Mouse (Mus musculus) megakaryocyte, adult 5-6 weeks (primary cell): ENCODE measurements at regions not wholly inside any gene's neighbourhood (a gene's known extent, or its start where the extent isn't known, plus 50 kb on each side); places are given as distances from the start of the nearest gene placed in this dataset.
"Not testable (repeated sequence)": the region's sequence is repeated elsewhere in the genome, so short reads cannot be mapped to it uniquely, and the experiment has no call there.

Experiments used
- ATAC-seq: 2 replicates; pipeline ENCODE4 v1.8.0; 2016; ENCODE audit warnings: mild to moderate bottlenecking, inconsistent platforms; ENCODE audit not compliant: poor library complexity, severe bottlenecking

DNA sequence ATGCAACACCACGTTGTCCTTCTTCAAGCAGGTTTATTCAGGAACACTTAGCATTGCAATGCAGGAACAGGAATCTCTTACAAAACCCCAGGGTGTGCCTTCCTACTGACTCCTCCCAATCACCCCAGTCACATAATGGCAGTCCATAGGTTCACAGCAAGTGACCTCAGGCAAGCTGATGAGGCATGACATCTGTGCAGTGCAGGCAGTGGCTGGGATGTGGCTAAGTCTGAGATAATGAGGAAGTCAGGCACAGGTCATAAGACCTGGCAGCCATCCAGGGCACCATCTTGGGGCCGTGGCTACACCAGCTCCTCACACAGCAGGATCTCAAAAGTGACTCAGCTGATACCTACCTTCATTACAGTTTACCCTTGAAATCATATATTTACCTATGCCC, 599.1 kb upstream of the Negr1 start:
- not testable (repeated sequence) for ATAC-seq

GRCm38 (mm10) chr3:155979636-155980035, 582.0 kb upstream of the Negr1 start:
- ATAC-seq, result no peak

- no peak for ATAC-seq
Observed at GRCm38 (mm10) chr3:155994044-155994443, 567.5 kb upstream of the Negr1 start.

GRCm38 (mm10) chr3:156017676-156018230, 543.8 kb upstream of the Negr1 start:
- no peak for ATAC-seq

DNA sequence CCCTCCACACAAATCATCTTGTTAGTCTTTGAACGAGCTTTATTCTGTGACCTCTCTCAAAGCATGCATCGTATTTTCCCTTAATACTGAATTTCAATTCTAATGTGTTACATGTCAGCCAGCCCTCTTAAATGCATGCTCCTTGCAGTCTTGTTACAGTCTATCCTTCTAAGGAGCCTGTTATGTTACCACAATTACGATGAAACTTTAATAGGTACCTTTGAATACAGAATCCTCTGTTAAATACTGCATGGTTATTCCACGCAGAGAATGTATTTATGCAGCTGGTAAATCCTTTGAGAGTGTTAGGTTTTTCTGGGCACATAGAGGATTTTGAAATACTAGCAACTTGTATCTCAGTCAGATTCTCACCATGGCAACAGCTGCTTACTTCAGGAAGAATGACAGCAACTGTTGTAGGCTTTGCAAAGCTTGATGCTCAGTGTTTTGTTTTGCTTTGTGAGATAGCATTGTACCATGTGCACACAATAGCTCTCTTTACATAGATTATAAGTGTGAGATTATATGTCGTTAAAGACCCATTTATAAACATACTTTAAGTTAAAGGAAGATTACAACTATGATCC, 532.9 kb upstream of the Negr1 start:
- no peak for ATAC-seq

GRCm38 (mm10) chr3:156070257-156070656, 491.3 kb upstream of the Negr1 start:
- no peak for ATAC-seq

DNA sequence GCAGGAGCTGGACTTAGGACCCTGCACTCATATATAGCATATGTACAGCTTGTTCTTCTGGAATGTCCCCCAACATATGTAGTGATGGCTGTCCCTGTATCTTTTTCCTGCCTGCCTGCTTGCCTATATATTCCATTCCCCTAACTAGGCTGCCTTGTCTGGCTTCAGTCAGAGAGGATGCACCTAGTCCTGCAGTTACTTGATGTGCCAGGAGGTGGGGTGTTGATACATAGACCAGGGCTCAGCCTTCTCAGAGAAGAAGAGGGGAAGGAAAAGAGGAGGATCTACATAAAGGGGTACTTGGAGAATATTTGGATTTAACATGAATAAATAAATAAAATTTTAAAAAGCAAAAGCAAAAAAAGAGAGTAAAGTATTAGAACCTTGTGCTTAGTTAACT, 479.3 kb upstream of the Negr1 start:
- ATAC-seq, result no peak

DNA sequence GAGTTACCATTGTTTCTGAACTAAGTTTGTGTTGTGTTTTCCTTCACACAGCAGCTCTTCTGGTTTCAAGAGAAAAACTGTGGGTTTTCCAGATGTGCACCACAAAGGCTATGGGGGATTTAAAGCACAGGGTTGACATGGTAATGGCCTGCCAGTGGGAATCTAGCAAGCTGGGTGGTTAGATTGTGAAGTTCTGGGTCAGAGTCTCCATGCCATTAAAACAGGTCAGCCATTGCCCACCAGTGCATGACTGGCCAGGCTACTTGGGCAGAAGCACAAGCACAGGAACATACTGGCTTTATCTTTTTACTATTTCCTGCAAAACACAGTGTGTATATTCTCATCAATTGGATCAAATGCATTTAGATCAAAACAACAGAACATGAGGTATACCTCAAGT, 467.9 kb upstream of the Negr1 start:
- ATAC-seq, result no peak

DNA sequence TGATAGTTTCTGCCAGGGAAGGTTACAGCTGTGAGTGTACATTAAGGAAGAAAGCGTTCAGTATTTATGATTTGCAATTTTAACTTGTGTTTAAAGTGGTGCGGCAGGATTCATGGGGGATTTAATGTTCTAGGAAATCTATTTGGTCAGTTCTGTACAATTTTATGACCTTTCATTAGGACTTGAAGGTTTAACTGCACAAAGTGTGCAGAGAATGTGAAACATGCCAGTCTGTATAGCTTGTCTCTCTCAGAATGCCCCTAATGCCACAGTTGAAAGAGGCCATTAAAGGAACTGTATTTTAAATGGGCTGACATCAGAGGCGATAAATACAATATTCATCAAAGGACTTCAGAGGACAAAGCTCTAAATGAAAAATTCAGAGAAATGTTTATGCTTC, 466.6 kb upstream of the Negr1 start:
- ATAC-seq, result no peak

DNA sequence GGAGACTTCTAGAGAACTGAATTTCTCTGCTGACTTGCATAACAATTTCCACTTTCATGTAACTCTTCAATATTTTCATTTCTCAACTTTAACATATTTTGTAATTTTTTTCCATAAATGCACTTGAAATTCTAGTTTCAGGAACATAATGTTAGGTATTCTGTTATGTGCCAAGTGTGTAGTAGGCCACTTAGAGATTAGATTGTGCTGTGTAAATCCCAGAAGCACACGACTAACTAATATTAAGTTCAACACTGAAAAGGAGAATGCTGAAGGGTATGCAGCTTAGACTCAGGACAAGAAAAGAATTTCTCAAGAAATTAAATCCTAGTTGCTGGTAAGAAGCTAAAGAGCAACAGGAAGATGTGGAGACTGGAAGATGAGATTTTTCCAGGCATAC, 455.8 kb upstream of the Negr1 start:
- no peak for ATAC-seq

- no peak for ATAC-seq
Observed at GRCm38 (mm10) chr3:156120341-156120740, 441.3 kb upstream of the Negr1 start.

DNA sequence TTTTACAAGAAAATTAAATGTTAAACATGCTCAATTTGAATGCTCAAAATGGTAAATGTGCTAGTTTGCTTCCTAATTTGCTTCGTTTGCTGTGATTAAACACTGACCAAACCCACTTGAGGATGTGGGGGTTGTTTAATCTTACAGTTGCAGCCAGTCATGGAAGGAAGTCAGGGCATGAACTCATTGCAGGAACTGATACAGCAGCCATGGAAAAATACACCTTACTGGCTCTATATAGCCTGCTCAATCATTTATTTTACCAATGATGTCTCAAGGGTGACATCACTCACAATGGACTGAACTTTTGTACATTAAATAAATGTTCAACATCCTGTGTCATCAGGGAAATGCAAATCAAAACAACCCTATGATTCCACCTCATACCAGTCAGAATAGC, 430.0 kb upstream of the Negr1 start:
- ATAC-seq, result no peak

GRCm38 (mm10) chr3:156141355-156141754, 420.2 kb upstream of the Negr1 start:
- no peak for ATAC-seq

GRCm38 (mm10) chr3:156149322-156149721, 412.3 kb upstream of the Negr1 start:
- ATAC-seq, result no peak

DNA sequence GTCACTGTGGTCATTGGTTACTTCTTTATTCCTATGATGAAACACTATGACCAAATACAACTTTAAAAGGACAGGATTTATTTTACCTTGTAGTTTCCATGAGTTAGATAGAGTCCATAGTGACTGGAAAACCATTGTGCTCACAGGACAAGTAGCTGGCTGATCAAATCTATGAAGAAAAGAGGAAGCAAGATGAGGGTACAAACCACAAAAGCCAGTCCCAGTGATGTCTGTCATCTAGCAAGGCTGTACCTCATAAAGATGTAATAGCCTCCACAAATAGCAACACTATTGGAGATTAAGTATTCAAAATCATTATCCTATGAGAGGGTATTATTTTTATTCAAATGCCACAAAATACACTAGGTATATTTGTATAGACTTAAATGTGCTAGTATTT, 391.5 kb upstream of the Negr1 start:
- no peak for ATAC-seq

DNA sequence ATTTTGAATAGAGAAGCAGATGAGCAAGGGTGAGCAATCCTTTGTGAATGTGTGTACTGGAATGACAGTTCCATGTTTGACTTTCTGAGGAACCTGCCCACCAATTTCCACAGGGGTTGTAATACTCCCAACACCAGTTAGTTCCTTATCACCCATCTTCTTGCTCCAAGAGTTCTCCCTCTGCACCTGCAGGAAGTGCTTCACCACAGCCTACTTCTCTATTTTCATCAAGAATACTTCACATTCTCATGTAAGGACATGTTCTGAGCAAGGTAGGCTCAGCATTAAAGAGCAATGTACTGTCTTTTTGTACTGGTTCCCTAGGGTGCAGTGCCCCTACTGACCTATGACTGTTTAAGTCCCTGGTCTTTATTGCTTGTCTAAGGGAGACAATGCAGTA, 362.9 kb upstream of the Negr1 start:
- 0 out of 2 replicates have a peak, but pooled peaks have one; percentile 18 for ATAC-seq

GRCm38 (mm10) chr3:156199749-156200467, 361.7 kb upstream of the Negr1 start:
- ATAC-seq, result no peak

DNA sequence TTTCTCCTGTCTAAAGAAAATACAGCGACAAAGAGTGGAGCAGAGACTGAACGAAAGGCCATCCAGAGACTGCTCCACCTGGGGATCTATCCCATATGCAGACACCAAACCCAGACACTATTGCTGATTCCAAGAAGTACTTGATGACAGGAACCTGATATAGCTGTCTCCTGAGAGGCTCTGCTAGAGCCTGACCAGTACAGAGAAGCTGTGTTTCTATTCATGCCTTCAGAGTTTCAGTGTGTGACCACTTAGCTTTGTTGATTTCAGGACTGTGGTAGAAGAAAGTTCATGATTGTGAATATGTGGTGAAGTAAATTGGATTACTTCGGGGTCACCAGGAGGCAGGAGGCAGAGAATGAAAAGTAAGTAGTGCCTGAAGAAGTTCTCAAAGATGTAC, 356.3 kb upstream of the Negr1 start:
- no peak for ATAC-seq

DNA sequence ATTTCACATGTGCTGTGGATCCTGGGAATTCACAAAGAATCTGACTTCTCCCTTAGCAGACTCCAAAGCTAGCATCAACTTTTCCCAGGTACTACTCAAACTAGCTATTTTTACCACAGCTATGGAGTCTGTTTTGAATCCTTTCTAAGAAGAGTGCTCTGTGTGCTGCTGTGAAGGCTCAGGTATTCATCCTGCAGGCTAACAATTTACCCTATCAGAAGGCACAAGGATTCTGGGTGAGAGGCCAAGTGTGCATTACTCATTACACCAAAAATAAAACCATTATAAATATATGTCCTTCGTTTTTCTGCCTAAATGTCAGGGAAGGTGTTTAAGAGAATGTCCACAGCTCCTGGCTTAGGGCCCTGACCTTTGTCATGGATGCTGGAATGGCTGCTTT, 353.2 kb upstream of the Negr1 start:
- ATAC-seq, result no peak

GRCm38 (mm10) chr3:156210827-156211226, 350.8 kb upstream of the Negr1 start:
- no peak for ATAC-seq

DNA sequence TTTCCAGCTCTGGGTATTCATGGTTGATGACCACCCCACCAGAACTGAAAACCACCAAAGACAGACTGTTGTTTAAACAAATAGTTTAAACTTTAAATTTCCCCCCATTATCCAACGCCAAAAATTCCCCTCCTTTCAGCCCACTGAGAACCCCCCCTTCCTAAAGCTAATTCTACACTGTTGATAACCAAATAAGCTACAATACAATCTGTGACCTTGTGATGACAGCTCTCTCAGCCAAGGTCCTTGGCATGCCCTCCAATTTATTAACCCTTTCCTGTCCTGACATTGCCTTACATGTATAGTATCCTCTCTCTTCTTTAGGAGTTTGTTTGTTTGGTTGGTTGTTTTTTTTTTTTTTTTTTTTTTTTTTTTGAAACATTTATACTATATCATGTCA, 346.8 kb upstream of the Negr1 start:
- ATAC-seq, result no peak

- no peak for ATAC-seq
Observed at GRCm38 (mm10) chr3:156232111-156232510, 329.5 kb upstream of the Negr1 start.

DNA sequence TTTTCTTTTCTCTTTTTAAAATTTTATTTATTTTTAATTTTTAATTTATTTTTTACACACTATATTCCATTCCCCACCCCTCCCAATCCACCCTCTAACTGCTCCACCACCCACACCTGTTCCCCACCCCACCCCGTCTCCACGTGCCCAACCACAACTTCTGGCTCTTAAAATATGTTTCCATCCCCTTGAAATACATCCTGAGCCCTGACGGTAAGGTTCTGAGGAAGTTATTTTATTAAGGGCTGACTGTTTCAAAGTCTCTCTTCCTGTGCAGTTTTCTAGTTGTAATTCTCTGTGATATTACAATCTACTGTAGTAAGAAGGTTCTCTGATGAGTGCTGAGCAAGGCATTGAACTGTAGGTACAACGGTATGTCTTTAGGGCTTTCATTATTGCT, 325.6 kb upstream of the Negr1 start:
- no peak for ATAC-seq
